Mouse (Mus musculus) embryonic facial prominence, embryonic 14.5 days (tissue): ENCODE results near the gene Jarid2. TPM values are rescaled to one million over a fixed set of nuclear protein-coding genes. Genes with fewer than 3 reads are reported as not detected.

Source experiments
- ATAC-seq: fragments of 200-750 bp; cut with Nextera tagmentation; 2 replicates; pipeline ENCODE4 v1.8.0; 2017; ENCODE audit warnings: low read depth, moderate number of reproducible peaks, moderate TSS enrichment
- DNase-seq: peaks from one replicate; pipeline ENCODE4 v3.0.0-alpha.2; 2015; ENCODE audit warnings: low spot score
- H3K27ac ChIP-seq: fragments of 300-500 bp; sonication (generic); replicated peaks from 2 replicates; pipeline ENCODE4 v1.5.1; 2014; ENCODE audit warnings: low read depth, mild to moderate bottlenecking, low read length, moderate library complexity
- H3K27me3 ChIP-seq: fragments of 300-500 bp; sonication (generic); replicated peaks from 2 replicates; pipeline ENCODE4 v1.6.1; 2014; ENCODE audit warnings: low read length; ENCODE audit not compliant: control insufficient read depth, insufficient read depth
- H3K36me3 ChIP-seq: fragments of 300-500 bp; sonication (generic); 2 replicates; pipeline ENCODE4 v1.6.1; 2014; ENCODE audit warnings: low read length, mixed read lengths; ENCODE audit not compliant: control insufficient read depth, insufficient read depth
- H3K4me1 ChIP-seq: fragments of 300-500 bp; sonication (generic); 2 replicates; pipeline ENCODE4 v1.6.1; 2014; ENCODE audit warnings: antibody characterized with exemption, low read length; ENCODE audit not compliant: control insufficient read depth, insufficient read depth
- H3K4me2 ChIP-seq: fragments of 300-500 bp; sonication (generic); 2 replicates; pipeline ENCODE4 v1.6.1; 2014; ENCODE audit warnings: low read depth, mild to moderate bottlenecking, low read length, moderate library complexity, mixed read lengths
- H3K4me3 ChIP-seq: fragments of 300-500 bp; sonication (generic); 2 replicates; pipeline ENCODE4 v1.5.1; 2014; ENCODE audit warnings: low read depth, mild to moderate bottlenecking, low read length
- H3K9ac ChIP-seq: fragments of 300-500 bp; sonication (generic); 2 replicates; pipeline ENCODE4 v1.6.1; 2014; ENCODE audit warnings: low read depth, mild to moderate bottlenecking, low read length, moderate library complexity, mixed read lengths
- H3K9me3 ChIP-seq: fragments of 300-500 bp; sonication (generic); 2 replicates; pipeline ENCODE4 v1.6.1; 2016; ENCODE audit warnings: low read length; ENCODE audit not compliant: control insufficient read depth
- WGBS: fragments of 180-500 bp; shearing (Covaris S2); extraction: QIAGEN DNeasy Blood & Tissue Kit; methylation state at CpG from one replicate; pipeline ENCODE4 v1.1.7; 2014; 5-methylcytosine and 5-hydroxymethylcytosine counted together
- polyA plus RNA-seq: library from polyadenylated mRNA; unstranded; fragments of >200 nt; fragmentation: Nextera tagmentation; extraction: Ambion mirVana; gene quantifications from 2 replicates; pipeline ENCODE4 v1.2.1, GENCODE M21; 2014

Jarid2 gene
- polyA plus RNA-seq, 1 experiment from 2014 or later, result 16.1 TPM

DNA sequence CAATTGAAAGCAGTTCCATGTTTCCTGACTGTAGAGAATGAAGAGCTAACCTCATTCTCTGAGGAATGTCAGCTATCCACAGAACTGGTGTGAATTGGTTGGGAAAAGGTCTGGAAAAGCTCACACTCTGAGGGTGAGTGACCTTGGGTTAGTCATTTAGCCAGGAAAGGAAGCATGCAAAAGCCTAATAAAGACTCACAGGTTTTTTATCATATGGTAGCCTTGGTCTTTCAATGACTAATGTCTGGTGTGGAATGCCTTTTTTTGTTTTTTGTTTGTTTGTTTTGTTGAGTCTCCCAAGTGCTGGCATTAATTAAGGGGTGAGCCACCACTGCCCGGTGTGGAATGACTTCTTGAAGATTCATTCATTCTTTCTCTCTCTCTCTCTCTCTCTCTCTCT, 55.3 kb downstream of the Jarid2 start:
- Histone ChIP-seq H3K27me3 (no peaks in the 10 kb centered on the region), H3K27ac (no peak overlapping the region), H3K9ac (no peak overlapping the region), H3K9me3 (no peaks in the 10 kb centered on the region), H3K4me2 (no peak overlapping the region), H3K4me3 (no peak overlapping the region), H3K4me1 (peaks cover 19% of the 10 kb centered on the region; the same call in 1 of the 2 replicates), H3K36me3 (no peaks in the 10 kb centered on the region)
- WGBS, result 46% methylated on average over 1 of the region's 1 CpGs
- ATAC-seq (no peak), DNase-seq (no peak)

DNA sequence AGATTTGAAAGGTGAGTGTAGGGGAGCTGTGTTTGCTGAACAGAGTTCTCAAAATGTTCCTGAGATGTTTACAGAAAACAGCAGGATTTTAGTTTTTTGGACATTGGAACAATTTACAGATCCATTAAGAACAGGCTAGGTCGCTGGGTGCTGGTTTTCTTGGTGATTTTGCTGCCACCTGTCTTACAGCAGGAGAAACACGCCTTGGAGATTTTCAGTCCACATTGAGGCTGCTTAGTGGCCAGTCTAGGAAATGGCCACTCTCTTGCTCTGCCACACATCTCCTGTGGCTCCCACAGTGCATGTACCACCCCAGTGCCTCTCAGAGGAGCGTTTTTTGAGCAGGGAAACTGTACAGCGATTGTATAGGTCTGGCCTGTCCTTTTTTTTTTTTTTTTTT, 57.0 kb downstream of the Jarid2 start:
- no peaks in the 10 kb centered on the region for H3K9me3 ChIP-seq
- DNase-seq (peak; percentile 76), ATAC-seq (0 out of 2 replicates have a peak, but pooled peaks have one; percentile 47)
- H3K27ac ChIP-seq, result no peak overlapping the region
- no peak overlapping the region for H3K9ac ChIP-seq
- H3K36me3 ChIP-seq, result no peaks in the 10 kb centered on the region
- WGBS, result 29% methylated on average over 4 of the region's 4 CpGs
- H3K27me3 ChIP-seq, result no peaks in the 10 kb centered on the region
- H3K4me3 ChIP-seq, result no peak overlapping the region
- H3K4me1 ChIP-seq, result peaks cover 10% of the 10 kb centered on the region; the same call in 1 of the 2 replicates
- H3K4me2 ChIP-seq, result no peak overlapping the region

DNA sequence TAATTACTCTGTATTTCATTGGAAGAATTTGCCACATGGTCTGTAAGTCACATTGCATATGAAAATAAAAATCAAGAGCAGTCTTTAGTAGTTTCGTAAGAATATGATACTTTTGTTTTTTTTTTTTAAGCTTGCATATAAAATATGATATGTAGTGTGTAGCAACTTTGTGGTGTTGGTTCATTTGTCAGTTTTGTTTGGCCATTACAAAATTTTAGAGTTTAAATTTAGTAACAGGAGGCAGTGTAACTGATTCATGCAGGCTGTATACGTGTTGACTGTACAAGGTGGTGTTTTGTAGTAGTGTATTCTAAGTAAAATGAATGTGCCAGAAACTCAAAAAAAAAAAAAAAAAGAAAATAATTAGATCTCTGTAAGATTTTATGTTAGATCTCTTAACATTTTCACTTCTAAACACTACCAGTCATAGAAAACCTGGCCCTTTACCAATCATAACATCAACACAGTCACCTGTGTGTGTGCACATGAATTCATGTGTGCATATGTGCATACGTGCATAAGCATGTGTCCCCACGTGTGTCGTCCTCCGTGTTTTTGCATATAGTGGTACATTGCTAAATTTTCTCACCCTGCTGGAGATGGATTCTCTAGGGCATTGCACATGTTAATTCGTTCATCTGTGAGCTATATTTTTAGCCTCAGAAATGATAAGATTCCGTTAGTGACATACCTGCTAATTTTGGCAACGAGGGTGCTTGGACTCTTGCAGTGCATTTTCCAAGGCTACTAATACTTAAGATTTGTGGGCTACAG, 59.3 kb downstream of the Jarid2 start:
- peaks cover 19% of the 10 kb centered on the region for H3K4me1 ChIP-seq
- no peaks in the 10 kb centered on the region for H3K27me3 ChIP-seq
- 78% methylated on average over 9 of the region's 9 CpGs for WGBS
- no peaks in the 10 kb centered on the region for H3K9me3 ChIP-seq
- no peaks in the 10 kb centered on the region for H3K36me3 ChIP-seq
- DNase-seq, result no peak
- no peak overlapping the region for H3K27ac ChIP-seq
- H3K9ac ChIP-seq, result no peak overlapping the region
- no peak for ATAC-seq
- H3K4me3 ChIP-seq, result no peak overlapping the region
- no peak overlapping the region for H3K4me2 ChIP-seq

DNA sequence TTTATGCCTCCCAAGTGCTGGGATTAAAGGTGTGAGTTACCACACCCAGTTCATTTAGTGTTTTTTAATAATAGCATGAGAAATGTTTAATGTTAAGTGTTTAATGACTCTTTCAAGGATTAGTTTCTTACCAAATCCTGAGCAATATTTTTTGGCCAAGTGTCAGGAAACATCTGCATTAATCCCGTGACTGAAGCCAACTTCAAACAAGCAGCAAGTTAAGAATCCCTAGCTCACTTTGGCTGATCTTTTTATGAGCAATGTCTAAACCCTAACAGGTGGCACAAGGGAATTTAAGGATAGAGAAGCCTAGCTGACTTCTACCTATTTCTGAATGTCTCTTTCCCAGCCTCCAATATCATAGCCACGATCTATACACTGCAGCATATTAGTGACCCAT, 60.7 kb downstream of the Jarid2 start:
- Histone ChIP-seq H3K4me2 (no peak overlapping the region), H3K9ac (no peak overlapping the region), H3K9me3 (no peaks in the 10 kb centered on the region), H3K36me3 (no peaks in the 10 kb centered on the region), H3K4me3 (no peak overlapping the region), H3K27me3 (no peaks in the 10 kb centered on the region), H3K27ac (no peak overlapping the region), H3K4me1 (peaks cover 19% of the 10 kb centered on the region)
- ATAC-seq (no peak), DNase-seq (peak; percentile 19)
- 48% methylated on average over 2 of the region's 2 CpGs for WGBS

DNA sequence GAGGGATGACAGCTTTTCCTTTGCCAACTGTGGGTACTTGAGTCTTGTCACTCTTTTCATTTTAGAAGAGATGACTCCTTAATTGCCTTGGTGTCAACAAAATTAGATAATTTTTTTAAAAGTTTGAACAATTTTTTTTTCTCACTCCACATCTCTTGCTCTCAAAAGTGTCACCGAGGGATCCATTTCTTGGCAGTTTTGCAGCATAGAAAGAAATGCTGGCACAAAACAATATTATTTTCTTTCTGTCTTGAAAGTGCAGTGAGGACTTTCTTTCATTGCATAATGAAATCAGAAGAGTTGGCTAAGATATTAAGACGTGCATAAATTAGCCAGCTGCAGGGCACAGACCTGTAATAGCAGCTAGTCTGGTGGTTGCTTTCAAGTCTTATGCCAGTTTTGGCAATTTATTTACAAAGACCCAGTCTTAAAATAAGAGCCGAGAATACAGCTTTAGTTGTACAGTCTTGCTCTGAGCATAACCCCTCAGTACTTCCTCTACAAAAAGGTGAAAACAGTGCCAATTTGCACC, 63.2 kb downstream of the Jarid2 start:
- Histone ChIP-seq H3K9ac (no peak overlapping the region), H3K4me3 (no peak overlapping the region), H3K27me3 (no peaks in the 10 kb centered on the region), H3K4me1 (peaks cover 28% of the 10 kb centered on the region), H3K9me3 (no peaks in the 10 kb centered on the region), H3K4me2 (no peak overlapping the region), H3K27ac (no peak overlapping the region), H3K36me3 (no peaks in the 10 kb centered on the region)
- 58% methylated on average over 3 of the region's 3 CpGs for WGBS
- ATAC-seq (no peak), DNase-seq (no peak)

DNA sequence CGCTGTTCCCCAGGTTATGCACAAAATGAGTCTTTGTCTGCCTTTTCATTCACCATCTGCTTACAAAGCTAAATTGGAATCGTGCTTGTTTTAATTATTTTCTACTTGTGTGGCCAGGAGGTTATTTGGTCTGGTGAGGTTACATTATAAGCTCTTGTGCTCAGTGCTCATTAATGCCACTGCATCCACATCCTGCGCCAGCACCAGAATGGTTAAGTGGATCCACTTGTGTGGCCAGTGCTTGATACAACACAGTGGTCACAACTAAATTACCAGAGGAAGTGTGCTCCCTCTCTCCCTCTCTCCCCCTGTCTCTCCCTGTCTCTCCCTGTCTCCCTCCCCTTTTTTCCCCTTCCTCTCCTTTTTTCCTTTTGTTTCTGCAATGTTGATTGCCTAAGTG, 66.6 kb downstream of the Jarid2 start:
- DNase-seq, result peak; percentile 59
- WGBS, result 41% methylated on average over 3 of the region's 3 CpGs

DNA sequence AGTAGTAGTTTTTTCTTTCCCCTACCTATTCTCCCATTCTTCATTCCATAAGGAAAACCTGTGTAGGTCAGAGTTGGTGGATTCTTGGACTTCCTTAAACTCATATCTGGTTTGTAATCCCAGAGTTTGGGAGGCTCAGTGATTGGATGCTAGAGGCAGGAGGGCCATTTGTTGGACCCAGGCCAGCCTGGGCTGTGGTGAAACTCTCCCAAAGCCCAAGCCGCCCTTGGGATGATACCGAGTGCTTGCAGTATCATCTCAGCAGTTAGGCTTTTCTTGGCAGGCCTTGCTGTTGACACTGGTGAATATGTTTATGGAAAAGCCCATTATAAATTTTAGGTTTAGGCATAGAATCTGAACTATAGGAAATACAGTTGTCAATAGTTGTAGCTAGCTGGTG, 67.5 kb downstream of the Jarid2 start:
- Histone ChIP-seq H3K27me3 (no peaks in the 10 kb centered on the region), H3K27ac (no peak overlapping the region), H3K4me3 (no peak overlapping the region), H3K4me1 (peaks cover 20% of the 10 kb centered on the region), H3K9ac (no peak overlapping the region), H3K36me3 (no peaks in the 10 kb centered on the region), H3K9me3 (no peaks in the 10 kb centered on the region), H3K4me2 (no peak overlapping the region)
- DNase-seq (peak; percentile 23), ATAC-seq (no peak)
- WGBS, result 56% methylated on average over 2 of the region's 2 CpGs

More for the DNA sequence above, 66.6 kb downstream of the Jarid2 start:
- no peak for ATAC-seq
- no peaks in the 10 kb centered on the region for H3K9me3 ChIP-seq
- H3K9ac ChIP-seq, result no peak overlapping the region
- H3K4me2 ChIP-seq, result no peak overlapping the region
- H3K36me3 ChIP-seq, result no peaks in the 10 kb centered on the region
- H3K27ac ChIP-seq, result no peak overlapping the region
- peaks cover 24% of the 10 kb centered on the region for H3K4me1 ChIP-seq
- H3K4me3 ChIP-seq, result no peak overlapping the region
- H3K27me3 ChIP-seq, result no peaks in the 10 kb centered on the region

DNA sequence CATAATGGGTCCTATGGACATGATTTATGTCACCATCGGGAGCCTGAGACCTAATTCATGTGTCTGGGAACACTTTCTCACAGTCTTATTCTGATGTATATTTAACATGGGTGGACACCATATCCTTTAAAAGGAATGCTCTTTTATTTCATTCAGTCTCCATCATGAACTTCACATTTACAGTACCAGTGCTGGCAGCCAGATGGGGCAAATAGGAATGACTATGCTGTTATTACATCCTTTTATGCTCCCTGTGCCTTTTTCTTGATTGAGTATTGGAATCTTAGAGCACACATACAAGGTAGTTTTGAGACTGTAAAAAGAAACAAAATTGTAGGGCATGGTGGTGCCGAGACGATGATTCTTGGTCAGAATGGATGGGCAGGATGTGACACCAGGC, 69.0 kb downstream of the Jarid2 start:
- Histone ChIP-seq H3K4me2 (no peak overlapping the region), H3K9me3 (no peaks in the 10 kb centered on the region), H3K27ac (no peak overlapping the region), H3K4me3 (no peak overlapping the region), H3K36me3 (no peaks in the 10 kb centered on the region), H3K9ac (no peak overlapping the region), H3K27me3 (no peaks in the 10 kb centered on the region), H3K4me1 (peaks cover 15% of the 10 kb centered on the region)
- WGBS, result 86% methylated on average over 3 of the region's 3 CpGs
- DNase-seq, result no peak
- ATAC-seq, result no peak

DNA sequence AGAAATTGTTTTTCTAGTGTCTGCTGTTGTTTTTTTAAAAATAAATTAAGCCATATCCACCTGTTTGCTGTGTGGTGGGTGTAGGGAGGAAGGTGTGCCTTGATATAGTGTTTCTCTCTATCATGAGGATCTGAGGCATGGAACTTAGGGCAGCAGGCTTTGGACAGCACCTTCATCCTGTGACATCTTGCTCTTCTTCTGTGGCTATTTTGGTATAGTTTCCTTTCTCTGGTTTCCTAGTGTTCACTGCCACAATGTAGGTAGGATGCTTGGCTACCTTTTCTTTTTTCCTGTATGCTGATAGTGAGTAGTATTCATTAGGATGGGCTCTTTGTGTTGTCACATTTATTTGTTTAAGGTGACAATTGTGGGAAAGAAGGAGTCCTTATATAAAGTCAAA, 69.9 kb downstream of the Jarid2 start:
- no peak overlapping the region for H3K4me3 ChIP-seq
- no peak for ATAC-seq

More for the DNA sequence above, 69.9 kb downstream of the Jarid2 start:
- no peak overlapping the region for H3K27ac ChIP-seq
- no peaks in the 10 kb centered on the region for H3K36me3 ChIP-seq
- no peaks in the 10 kb centered on the region for H3K27me3 ChIP-seq
- no peak overlapping the region for H3K4me2 ChIP-seq
- no peaks in the 10 kb centered on the region for H3K9me3 ChIP-seq
- peaks cover 15% of the 10 kb centered on the region for H3K4me1 ChIP-seq
- no peak for DNase-seq
- H3K9ac ChIP-seq, result no peak overlapping the region
